In genomic region chr17:56613236-56613844, GRCm38 (mm10) we compare ENCODE assay signal across 8 mouse cellular contexts. TPM values are rescaled to one million over a fixed set of nuclear protein-coding genes. Genes with fewer than 3 reads are reported as not detected.
DNase-seq lines count a peak whose midpoint lies in the region; ATAC-seq and TF ChIP-seq lines count a peak whose summit lies in the region.

TSS of gene Rpl36 (plus strand) at chr17:56613416.

- H3K4me3 ChIP-seq in hindbrain, embryonic 15.5 days: peak within 1 kb of the TSS; percentile 77

- CTCF ChIA-PET in Patski (lab: Charles Lee): interaction anchor here (1.1 kb wide), 1 partner anchor 12 kb away, joined by 3 read pairs; no protein-coding TSS in a partner anchor

- H3K9ac ChIP-seq in hindbrain, embryonic 15.5 days: peak within 1 kb of the TSS; percentile 68

- H3K4me2 ChIP-seq in hindbrain, embryonic 15.5 days: peak within 1 kb of the TSS; percentile 70

- H3K27me3 ChIP-seq in Patski: no peaks in the 10 kb centered on the region
- H3K27me3 ChIP-seq in hindbrain, embryonic 15.5 days: no peaks in the 10 kb centered on the region

- peak within 1 kb of the TSS; percentile 94 for H3K27ac ChIP-seq in hindbrain, embryonic 15.5 days (replicated peaks)

- peaks cover 44% of the 10 kb centered on the region for H3K4me1 ChIP-seq in hindbrain, embryonic 15.5 days (replicated peaks)

- no peak for TF ChIP-seq CTCF in Patski (IDR thresholded peaks at IDR 0.05)

- peaks cover 22% of the 10 kb centered on the region for H3K36me3 ChIP-seq in hindbrain, embryonic 15.5 days

- ATAC-seq in Patski: peak; percentile 33
- ATAC-seq in hindbrain, embryonic 15.5 days (ENCODE audit: low FRiP score, low read depth): peak; percentile 63

- POLR2A ChIA-PET in Patski (lab: Charles Lee): interaction anchor here (1.3 kb wide), 1 partner anchor 9 kb away, joined by 5 read pairs; no protein-coding TSS in a partner anchor

- 0% methylated on average over 52 of the region's 52 CpGs for WGBS in hindbrain, embryonic 15.5 days

- DNase-seq in Patski (ENCODE audit: low read depth, low spot score): peak; percentile 57
- DNase-seq in cerebellum, postnatal 25 days: peak; percentile 99
- peak; percentile 97 to 98 for DNase-seq in frontal cortex, postnatal 36 days (ENCODE audit: low spot score in 2 of 2)
- DNase-seq in left cerebral cortex, adult 11 months (ENCODE audit: low spot score): peak; percentile 93
- DNase-seq in lung, postnatal 4 days: peak; percentile 95 to 97
- DNase-seq in retina, postnatal 7 days (ENCODE audit: low read depth, low spot score): peak; percentile 88
- peak; percentile 93 for DNase-seq in urinary bladder, adult 2 months (ENCODE audit: low spot score)

- no peaks in the 10 kb centered on the region for H3K9me3 ChIP-seq in hindbrain, embryonic 15.5 days

- in situ Hi-C loops in Patski (cut with MboI; ENCODE audit: low pct_unique_long_range_greater_than_20kb): no loop called here

RNA-seq across cellular contexts. Expression of gene Rpl36, which starts in this region (rescaled TPM):
- polyA plus RNA-seq in Patski (2021): 1,365 TPM
- polyA plus RNA-seq in hindbrain, embryonic 15.5 days (2015; fragmentation: Nextera tagmentation; extraction: Ambion mirVana): 939 and 1,057 TPM in 2 replicates
- 2,531 and 2,588 TPM in 2 replicates for polyA plus RNA-seq in urinary bladder, adult 2 months (2012; rRNA removed)

Comparison
In these comparisons a context has a peak if more than half of its experiments do, and no peak if none do; other contexts are left out.
1. Peak in every context shown above with its lines: DNase-seq, ATAC-seq, H3K4me3 ChIP-seq and H3K27ac ChIP-seq.